Mouse (Mus musculus) C2C12 (cell line): ENCODE results near the gene Gramd1b.

ENCODE experiments used
- CTCF ChIP-seq: IDR thresholded peaks from one replicate; pipeline ENCODE4 v1.5.1; 2011; ENCODE audit not compliant: control insufficient read depth, insufficient read depth, insufficient read length
- MYOD1 ChIP-seq: IDR thresholded peaks from one replicate; pipeline ENCODE4 v1.6.1; 2011; ENCODE audit warnings: low read depth; ENCODE audit not compliant: control insufficient read depth, insufficient read length

GRCm38 (mm10) chr9:40450417-40450714 lies 80.8 kb downstream of the Gramd1b start:
- TF ChIP-seq MYOD1 (no peak), CTCF (no peak)
